Mouse (Mus musculus): ENCODE measurements around the gene Prss36. TPM values are rescaled to one million over a fixed set of nuclear protein-coding genes. Genes with fewer than 3 reads are reported as not detected.

The Prss36 gene
- polyA plus RNA-seq, 1 experiment = 15.9 TPM

GRCm38 (mm10) chr7:127887191-127887590 lies 59.3 kb downstream of the Prss36 start:
- TF ChIP-seq CTCF (IDR thresholded peaks at IDR 0.05; ENCODE audit: borderline replicate concordance, insufficient read depth, low read depth, low read length) = no peak
- TF ChIP-seq POLR2A (IDR thresholded peaks at IDR 0.05; ENCODE audit: borderline replicate concordance, insufficient read depth, low read length) = no peak
- no peaks in the 10 kb centered on the region for H3K27me3 ChIP-seq (ENCODE audit: control insufficient read depth, insufficient read depth, low read length)
- H3K4me3 ChIP-seq (replicated peaks; ENCODE audit: insufficient read depth, low read depth, low read length) = no peak overlapping the region
- 57% methylated on average over 8 of the region's 8 CpGs for WGBS
- H3K4me1 ChIP-seq (ENCODE audit: control insufficient read depth, insufficient read depth, low read length) = peaks cover 7% of the 10 kb centered on the region
- no peak for DNase-seq
- H3K27ac ChIP-seq (ENCODE audit: insufficient read depth, low read length) = no peak overlapping the region

GRCm38 (mm10) chr7:127886551-127886950 lies 60.0 kb downstream of the Prss36 start:
- Histone ChIP-seq H3K27ac (ENCODE audit: insufficient read depth, low read length) (no peak overlapping the region), H3K4me1 (ENCODE audit: control insufficient read depth, insufficient read depth, low read length) (peaks cover 7% of the 10 kb centered on the region), H3K4me3 (replicated peaks; ENCODE audit: insufficient read depth, low read depth, low read length) (no peak overlapping the region), H3K27me3 (ENCODE audit: control insufficient read depth, insufficient read depth, low read length) (no peaks in the 10 kb centered on the region)
- 86% methylated on average over 6 of the region's 6 CpGs for WGBS
- no peak for DNase-seq
- TF ChIP-seq POLR2A (IDR thresholded peaks at IDR 0.05; ENCODE audit: borderline replicate concordance, insufficient read depth, low read length) (no peak), CTCF (IDR thresholded peaks at IDR 0.05; ENCODE audit: borderline replicate concordance, insufficient read depth, low read depth, low read length) (no peak)

DNA sequence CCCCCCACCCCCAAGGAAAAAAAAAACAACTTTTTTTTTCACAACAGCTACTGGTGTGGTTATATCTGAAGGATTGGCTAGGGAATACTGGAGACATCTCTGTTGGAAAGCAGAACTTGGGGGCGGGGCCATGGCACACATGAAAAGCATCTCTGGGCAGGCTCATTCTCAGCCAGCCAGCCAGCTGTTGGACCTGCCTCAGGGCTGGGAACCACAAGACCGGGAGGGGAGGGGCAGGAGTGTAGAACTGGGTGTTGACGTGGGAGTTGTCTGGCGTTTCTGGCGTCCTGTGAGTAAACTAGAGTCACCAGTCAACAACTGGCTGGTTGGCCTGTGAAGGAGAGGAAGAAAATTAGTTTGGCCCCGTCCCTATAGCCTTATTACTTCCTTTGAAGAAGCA lies 60.6 kb downstream of the Prss36 start:
- peaks cover 7% of the 10 kb centered on the region for H3K4me1 ChIP-seq (ENCODE audit: control insufficient read depth, insufficient read depth, low read length)
- peak in 1 of 2 experiments; percentile 29 for DNase-seq
- no peak overlapping the region for H3K4me3 ChIP-seq (replicated peaks; ENCODE audit: insufficient read depth, low read depth, low read length)
- TF ChIP-seq CTCF (IDR thresholded peaks at IDR 0.05; ENCODE audit: borderline replicate concordance, insufficient read depth, low read depth, low read length) (no peak), POLR2A (IDR thresholded peaks at IDR 0.05; ENCODE audit: borderline replicate concordance, insufficient read depth, low read length) (no peak)
- no peaks in the 10 kb centered on the region for H3K27me3 ChIP-seq (ENCODE audit: control insufficient read depth, insufficient read depth, low read length)
- 24% methylated on average over 6 of the region's 6 CpGs for WGBS
- H3K27ac ChIP-seq (ENCODE audit: insufficient read depth, low read length) = no peak overlapping the region

Other genes starting within 250 kb of the Prss36 start
- gene Bcl7c, start 237.8 kb downstream of the Prss36 start, polyA plus RNA-seq (2012; rRNA removed) = 33.3 and 36.1 TPM in 2 replicates
- gene Ctf1, start 234.0 kb downstream of the Prss36 start, polyA plus RNA-seq (2012; rRNA removed) = 6.4 and 6.5 TPM in 2 replicates
- not detected in 2 replicates for gene Ctf2, start 214.6 kb downstream of the Prss36 start, polyA plus RNA-seq (2012; rRNA removed)
- gene Fbxl19, start 202.2 kb downstream of the Prss36 start, polyA plus RNA-seq (2012; rRNA removed) = 35.2 and 37.8 TPM in 2 replicates
- gene Orai3, start 176.9 kb downstream of the Prss36 start, polyA plus RNA-seq (2012; rRNA removed) = 24.1 and 26.1 TPM in 2 replicates
- 23.1 and 25.5 TPM in 2 replicates for gene Setd1a, start 170.1 kb downstream of the Prss36 start, polyA plus RNA-seq (2012; rRNA removed)
- gene Gm49388, start 161.1 kb downstream of the Prss36 start, polyA plus RNA-seq (2012; rRNA removed) = 0.46 and 0.47 TPM in 2 replicates
- gene Hsd3b7, start 146.1 kb downstream of the Prss36 start, polyA plus RNA-seq (2012; rRNA removed) = 30.4 and 39.6 TPM in 2 replicates
- 127 and 153 TPM in 2 replicates for gene Stx4a, start 122.4 kb downstream of the Prss36 start, polyA plus RNA-seq (2012; rRNA removed)
- gene Stx1b, start 122.2 kb downstream of the Prss36 start, polyA plus RNA-seq (2012; rRNA removed) = 452 and 453 TPM in 2 replicates
- 17.8 and 18.8 TPM in 2 replicates for gene Zfp646, start 70.5 kb downstream of the Prss36 start, polyA plus RNA-seq (2012; rRNA removed)
- gene Zfp668, start 69.9 kb downstream of the Prss36 start, polyA plus RNA-seq (2012; rRNA removed) = 10.9 TPM in 2 replicates
- 5.3 and 6.3 TPM in 2 replicates for gene Prss53, start 55.8 kb downstream of the Prss36 start, polyA plus RNA-seq (2012; rRNA removed)
- not detected in 2 replicates for gene Gm21974, start 51.3 kb downstream of the Prss36 start, polyA plus RNA-seq (2012; rRNA removed)
- gene Vkorc1, start 51.1 kb downstream of the Prss36 start, polyA plus RNA-seq (2012; rRNA removed) = 61.5 and 63.1 TPM in 2 replicates
- gene Bckdk, start 42.6 kb downstream of the Prss36 start, polyA plus RNA-seq (2012; rRNA removed) = 69.7 and 71.5 TPM in 2 replicates
- gene Kat8, start 34.2 kb downstream of the Prss36 start, polyA plus RNA-seq (2012; rRNA removed) = 49.1 and 50.0 TPM in 2 replicates
- gene Prss8, start 16.6 kb downstream of the Prss36 start, polyA plus RNA-seq (2012; rRNA removed) = 0.06 and 0.08 TPM in 2 replicates
- gene Fus, start 20.7 kb upstream of the Prss36 start, polyA plus RNA-seq (2012; rRNA removed) = 451 and 486 TPM in 2 replicates
- gene Pycard, start 47.1 kb upstream of the Prss36 start, polyA plus RNA-seq (2012; rRNA removed) = 3.9 and 5.1 TPM in 2 replicates
- 2.1 and 2.3 TPM in 2 replicates for gene Trim72, start 57.2 kb upstream of the Prss36 start, polyA plus RNA-seq (2012; rRNA removed)
- 3.4 and 4.2 TPM in 2 replicates for gene Itgam, start 115.9 kb upstream of the Prss36 start, polyA plus RNA-seq (2012; rRNA removed)
- gene Gm49368, start 116.0 kb upstream of the Prss36 start, polyA plus RNA-seq (2012; rRNA removed) = not detected in 2 replicates
- gene Itgax, start 182.8 kb upstream of the Prss36 start, polyA plus RNA-seq (2012; rRNA removed) = 0.10 and 0.14 TPM in 2 replicates
- gene Itgad, start 207.7 kb upstream of the Prss36 start, polyA plus RNA-seq (2012; rRNA removed) = 0.92 and 1.2 TPM in 2 replicates